Mouse (Mus musculus) Patski (cell line): ENCODE measurements at regions not wholly inside any gene's neighbourhood (a gene's known extent, or its start where the extent isn't known, plus 50 kb on each side); places are given as distances from the start of the nearest gene placed in this dataset.

Experiments
- ATAC-seq: fragments of 100-300 bp; one replicate; pipeline ENCODE4 v1.8.0; 2021
- CTCF ChIA-PET: fragments of 350-600 bp; sonication (Branson Sonifier 250); formaldehyde crosslinking; loops from one replicate; lab custom pipeline; 2022; ENCODE audit warnings: inconsistent platforms; lab: Charles Lee
- POLR2A ChIA-PET: fragments of 350-600 bp; sonication (Branson Sonifier 250); formaldehyde crosslinking; loops from one replicate; lab custom pipeline; 2022; ENCODE audit warnings: antibody characterized with exemption, inconsistent platforms; lab: Charles Lee
- DNase-seq: peaks from one replicate; pipeline ENCODE4 v3.0.0-alpha.2; 2011; ENCODE audit warnings: low read depth, low spot score
- H3K27me3 ChIP-seq: fragments of 371-371 bp; one replicate; pipeline ENCODE4 v1.5.1; 2021
- CTCF ChIP-seq: fragments of 100-300 bp; IDR thresholded peaks from one replicate; pipeline ENCODE4 v1.5.1; 2021
- in situ Hi-C: fragments of 300-500 bp; cut with MboI; formaldehyde crosslinking; loops from 3 replicates; pipeline ENCODE4 v1.11.1; 2018; ENCODE audit warnings: low pct_unique_long_range_greater_than_20kb, mixed read lengths

- no peak for DNase-seq
- ATAC-seq, result no peak
- in situ Hi-C loops, result loop anchor here (10.0 kb wide), 1 partner anchor 1027 kb away; no protein-coding TSS in a partner anchor
- CTCF ChIA-PET, result interaction anchor here (1.2 to 1.6 kb wide), 2 partner anchors 85 to 1026 kb away, joined by 3 read pairs; no protein-coding TSS in a partner anchor
- POLR2A ChIA-PET, result no interaction called here
- TF ChIP-seq CTCF, result no peak
- no peaks in the 10 kb centered on the region for H3K27me3 ChIP-seq
These were observed 59.2 kb upstream of the Klf6 start for GRCm38 (mm10) chr13:5802079-5802478.

GRCm38 (mm10) chr13:5802826-5803225 lies 58.5 kb upstream of the Klf6 start:
- CTCF ChIA-PET, result interaction anchor here (1.2 kb wide), 1 partner anchor 86 kb away, joined by 3 read pairs; no protein-coding TSS in a partner anchor
- ATAC-seq (no peak), DNase-seq (no peak)
- POLR2A ChIA-PET, result no interaction called here
- no peak for TF ChIP-seq CTCF
- in situ Hi-C loops, result loop anchor here (10.0 kb wide), 1 partner anchor 1028 kb away; no protein-coding TSS in a partner anchor
- H3K27me3 ChIP-seq, result no peaks in the 10 kb centered on the region

- ATAC-seq (peak; percentile 93), DNase-seq (peak; percentile 96)
- ChIA-PET CTCF (interaction anchor here (0.8 to 1.2 kb wide), 2 partner anchors 58 to 87 kb away, joined by 3 read pairs; no protein-coding TSS in a partner anchor), POLR2A (interaction anchor here (0.6 kb wide), 1 partner anchor 574 kb away, joined by 3 read pairs; no protein-coding TSS in a partner anchor)
- in situ Hi-C loops, result loop anchor here (10.0 kb wide), 1 partner anchor 1029 kb away; no protein-coding TSS in a partner anchor
- no peaks in the 10 kb centered on the region for H3K27me3 ChIP-seq
- no peak for TF ChIP-seq CTCF
These were observed 57.5 kb upstream of the Klf6 start for GRCm38 (mm10) chr13:5803540-5804380.

- CTCF ChIA-PET, result no interaction called here
These were observed 56.8 kb upstream of the Klf6 start for GRCm38 (mm10) chr13:5804381-5804941.

GRCm38 (mm10) chr13:5808380-5808779 lies 52.9 kb upstream of the Klf6 start:
- in situ Hi-C loops, result loop anchor here (10.0 kb wide), 1 partner anchor 1034 kb away; no protein-coding TSS in a partner anchor
- H3K27me3 ChIP-seq, result no peaks in the 10 kb centered on the region
- DNase-seq, result no peak
- no peak for ATAC-seq
- no peak for TF ChIP-seq CTCF
- POLR2A ChIA-PET, result interaction anchor here (1.1 kb wide), 1 partner anchor 10 kb away, joined by 3 read pairs; no protein-coding TSS in a partner anchor
- CTCF ChIA-PET, result no interaction called here

More at GRCm38 (mm10) chr13:5804381-5804941, 56.8 kb upstream of the Klf6 start:
- no peak for TF ChIP-seq CTCF
- in situ Hi-C loops, result loop anchor here (10.0 kb wide), 1 partner anchor 1030 kb away; no protein-coding TSS in a partner anchor
- POLR2A ChIA-PET, result no interaction called here
- no peak for DNase-seq
- no peaks in the 10 kb centered on the region for H3K27me3 ChIP-seq
- peak; percentile 24 for ATAC-seq
